Comparison of ENCODE assay signal across 8 mouse cellular contexts in genomic region chr19:5846557-5847305, GRCm38 (mm10). TPM values are rescaled to one million over a fixed set of nuclear protein-coding genes. Genes with fewer than 3 reads are reported as not detected.
DNase-seq lines count a peak whose midpoint lies in the region; ATAC-seq and TF ChIP-seq lines count a peak whose summit lies in the region.

No protein-coding gene starts in this region.

- 2% methylated on average over 16 of the region's 16 CpGs for WGBS in forebrain, embryonic 13.5 days
- WGBS in heart, postnatal 0 days = under 1% methylated on average over 16 of the region's 16 CpGs
- 6% methylated on average over 16 of the region's 16 CpGs for WGBS in liver, embryonic 15.5 days (ENCODE audit: insufficient replicate concordance)
- WGBS in neural tube, embryonic 11.5 days = 5% methylated on average over 16 of the region's 16 CpGs
- WGBS in stomach, postnatal 0 days = 1% methylated on average over 16 of the region's 16 CpGs

- no peak for TF ChIP-seq CTCF in CH12.LX (conservative IDR thresholded peaks at IDR 0.05 in 1 of 2, IDR thresholded peaks at IDR 0.05 in 1 of 2; ENCODE audit: low read depth in 2 of 2, low read length in 2 of 2)
- TF ChIP-seq CTCF in heart, postnatal 0 days (IDR thresholded peaks at IDR 0.05; ENCODE audit: low read depth) = no peak
- no peak for TF ChIP-seq CTCF in stomach, postnatal 0 days (IDR thresholded peaks at IDR 0.05; ENCODE audit: low read depth)

- TF ChIP-seq EP300 in CH12.LX (IDR thresholded peaks at IDR 0.05; ENCODE audit: low read length) = peak; percentile 57
- peak; percentile 86 for TF ChIP-seq EP300 in heart, postnatal 0 days (IDR thresholded peaks at IDR 0.05; ENCODE audit: low read depth)
- TF ChIP-seq EP300 in stomach, postnatal 0 days (optimal IDR thresholded peaks at IDR 0.05) = peak; percentile 97

- in situ Hi-C loops in CH12.LX (cut with MboI; ENCODE audit: low pct_ligation_motif_present, low pct_unique_long_range_greater_than_20kb, low sequenced_read_pairs) = loop anchor here (5.0 kb wide), 1 partner anchor 54 kb away; no protein-coding TSS in a partner anchor

- peak; percentile 55; the same call in 1 of the 2 replicates for TF ChIP-seq POLR2A in CH12.LX (IDR thresholded peaks at IDR 0.05; ENCODE audit: low read depth, low read length)

- peaks cover 2 to 45% of the 10 kb centered on the region in 2 experiments; a peak in 3 of 4 replicates for H3K4me1 ChIP-seq in CH12.LX (ENCODE audit: control insufficient read depth in 1 of 2, insufficient read depth in 2 of 2)
- peaks cover 88% of the 10 kb centered on the region for H3K4me1 ChIP-seq in forebrain, embryonic 13.5 days
- H3K4me1 ChIP-seq in heart, postnatal 0 days (ENCODE audit: control insufficient read depth, insufficient read depth) = peaks cover 78% of the 10 kb centered on the region
- peaks cover 98% of the 10 kb centered on the region for H3K4me1 ChIP-seq in liver, embryonic 15.5 days (replicated peaks)
- peaks cover 58% of the 10 kb centered on the region for H3K4me1 ChIP-seq in neural tube, embryonic 11.5 days (ENCODE audit: control insufficient read depth, insufficient read depth, low read length)
- H3K4me1 ChIP-seq in stomach, postnatal 0 days (replicated peaks; ENCODE audit: control insufficient read depth, insufficient read depth) = peaks cover 22% of the 10 kb centered on the region

- peaks cover 14 to 25% of the 10 kb centered on the region in 2 experiments for H3K36me3 ChIP-seq in CH12.LX (replicated peaks in 1 of 2; ENCODE audit: control insufficient read depth in 1 of 2, insufficient read depth in 1 of 2, low read length in 1 of 2)
- H3K36me3 ChIP-seq in forebrain, embryonic 13.5 days (ENCODE audit: poor library complexity, severe bottlenecking) = 0 out of 2 replicates have a peak, but pooled peaks cover 3% of the 10 kb centered on the region
- no peaks in the 10 kb centered on the region; the same call in 1 of the 2 replicates for H3K36me3 ChIP-seq in heart, postnatal 0 days (replicated peaks; ENCODE audit: control insufficient read depth, insufficient read depth, low read length)
- peaks cover 11% of the 10 kb centered on the region; the same call in 1 of the 2 replicates for H3K36me3 ChIP-seq in liver, embryonic 15.5 days (replicated peaks)
- H3K36me3 ChIP-seq in neural tube, embryonic 11.5 days (ENCODE audit: control insufficient read depth, insufficient read depth, low read length) = no peaks in the 10 kb centered on the region
- peaks cover 2% of the 10 kb centered on the region; the same call in 1 of the 2 replicates for H3K36me3 ChIP-seq in stomach, postnatal 0 days (ENCODE audit: control insufficient read depth, insufficient read depth, low read length)

- H3K27ac ChIP-seq in CH12.LX (ENCODE audit: insufficient read depth, low read depth) = peak overlapping the region; percentile 96
- H3K27ac ChIP-seq in forebrain, embryonic 13.5 days = peak overlapping the region; percentile 99
- peak overlapping the region; percentile 99 for H3K27ac ChIP-seq in heart, postnatal 0 days (ENCODE audit: low read depth)
- H3K27ac ChIP-seq in liver, embryonic 15.5 days (replicated peaks) = peak overlapping the region; percentile 97
- H3K27ac ChIP-seq in neural tube, embryonic 11.5 days (ENCODE audit: low read depth, low read length) = peak overlapping the region; percentile 93
- peak overlapping the region; percentile 100 for H3K27ac ChIP-seq in stomach, postnatal 0 days (replicated peaks)

- peak overlapping the region; percentile 35 to 59 (median 49) for H3K4me3 ChIP-seq in CH12.LX (replicated peaks in 1 of 3; ENCODE audit: low read depth in 2 of 3, low read length in 2 of 3, poor library complexity in 1 of 3)
- peak overlapping the region; percentile 32 for H3K4me3 ChIP-seq in forebrain, embryonic 13.5 days
- peak overlapping the region; percentile 47 for H3K4me3 ChIP-seq in heart, postnatal 0 days (ENCODE audit: low read depth, low read length)
- H3K4me3 ChIP-seq in liver, embryonic 15.5 days (replicated peaks) = peak overlapping the region; percentile 64
- peak overlapping the region; percentile 24; the same call in 1 of the 2 replicates for H3K4me3 ChIP-seq in neural tube, embryonic 11.5 days (ENCODE audit: low read depth, low read length)
- H3K4me3 ChIP-seq in stomach, postnatal 0 days (ENCODE audit: low read depth, low read length) = peak overlapping the region; percentile 35

- peak overlapping the region; percentile 89 for H3K9ac ChIP-seq in CH12.LX (ENCODE audit: insufficient read depth, low read depth)
- peak overlapping the region; percentile 69 for H3K9ac ChIP-seq in forebrain, embryonic 13.5 days
- H3K9ac ChIP-seq in heart, postnatal 0 days (replicated peaks; ENCODE audit: low read depth, low read length) = peak overlapping the region; percentile 65
- H3K9ac ChIP-seq in liver, embryonic 15.5 days = peak overlapping the region; percentile 65
- H3K9ac ChIP-seq in neural tube, embryonic 11.5 days (ENCODE audit: low read length) = peak overlapping the region; percentile 61
- H3K9ac ChIP-seq in stomach, postnatal 0 days (ENCODE audit: low read length) = peak overlapping the region; percentile 75

- H3K4me2 ChIP-seq in CH12.LX (ENCODE audit: insufficient read depth, low read depth, poor library complexity, severe bottlenecking) = peak overlapping the region; percentile 59
- H3K4me2 ChIP-seq in forebrain, embryonic 13.5 days = peak overlapping the region; percentile 68
- H3K4me2 ChIP-seq in heart, postnatal 0 days (ENCODE audit: low read depth, low read length) = peak overlapping the region; percentile 60
- H3K4me2 ChIP-seq in liver, embryonic 15.5 days = peak overlapping the region; percentile 82
- H3K4me2 ChIP-seq in neural tube, embryonic 11.5 days (ENCODE audit: low read depth) = peak overlapping the region; percentile 58
- peak overlapping the region; percentile 79 for H3K4me2 ChIP-seq in stomach, postnatal 0 days (replicated peaks; ENCODE audit: low read depth)

- ATAC-seq in forebrain, embryonic 13.5 days = peak; percentile 84
- peak; percentile 77 for ATAC-seq in heart, postnatal 0 days (ENCODE audit: insufficient read depth, low read depth)
- ATAC-seq in liver, embryonic 15.5 days (ENCODE audit: insufficient read depth) = peak; percentile 34
- ATAC-seq in neural tube, embryonic 11.5 days (ENCODE audit: insufficient read depth, low FRiP score, low TSS enrichment) = peak; percentile 75
- peak; percentile 79 for ATAC-seq in stomach, postnatal 0 days (ENCODE audit: low FRiP score, low TSS enrichment)

- DNase-seq in CH12.LX (ENCODE audit: extremely low read depth) = peak; percentile 86
- DNase-seq in c-Kit-positive CD71-positive TER-119-negative erythroid progenitor cells, embryonic 14.5 days (ENCODE audit: low read depth) = peak; percentile 84
- DNase-seq in heart, postnatal 0 days (ENCODE audit: low spot score) = peak; percentile 99
- DNase-seq in kidney, postnatal 4 days = peak; percentile 84 to 91
- peak; percentile 87 for DNase-seq in neural tube, embryonic 11.5 days (ENCODE audit: low spot score)
- peak; percentile 97 for DNase-seq in stomach, postnatal 0 days (ENCODE audit: low spot score)

- H3K79me2 ChIP-seq in CH12.LX (replicated peaks; ENCODE audit: control insufficient read depth, extremely low read depth, insufficient read depth, poor library complexity, severe bottlenecking) = peaks cover 39% of the 10 kb centered on the region

- H3K27me3 ChIP-seq in CH12.LX (replicated peaks) = no peaks in the 10 kb centered on the region
- H3K27me3 ChIP-seq in forebrain, embryonic 13.5 days = no peaks in the 10 kb centered on the region
- H3K27me3 ChIP-seq in heart, postnatal 0 days (ENCODE audit: control insufficient read depth, insufficient read depth, low read length) = no peaks in the 10 kb centered on the region
- H3K27me3 ChIP-seq in liver, embryonic 15.5 days = no peaks in the 10 kb centered on the region
- H3K27me3 ChIP-seq in neural tube, embryonic 11.5 days (ENCODE audit: control insufficient read depth, insufficient read depth, low read length) = no peaks in the 10 kb centered on the region
- no peaks in the 10 kb centered on the region for H3K27me3 ChIP-seq in stomach, postnatal 0 days (ENCODE audit: control insufficient read depth, insufficient read depth, low read length)

- no peak for TF ChIP-seq RAD21 in CH12.LX (IDR thresholded peaks at IDR 0.05; ENCODE audit: low read depth, low read length)

- no peaks in the 10 kb centered on the region for H3K9me3 ChIP-seq in CH12.LX (replicated peaks; ENCODE audit: low read length)
- H3K9me3 ChIP-seq in forebrain, embryonic 13.5 days (replicated peaks) = no peaks in the 10 kb centered on the region
- H3K9me3 ChIP-seq in heart, postnatal 0 days (replicated peaks; ENCODE audit: control insufficient read depth, low read length) = no peaks in the 10 kb centered on the region
- no peaks in the 10 kb centered on the region for H3K9me3 ChIP-seq in liver, embryonic 15.5 days (replicated peaks)
- H3K9me3 ChIP-seq in neural tube, embryonic 11.5 days (ENCODE audit: control insufficient read depth, low read length) = no peaks in the 10 kb centered on the region
- H3K9me3 ChIP-seq in stomach, postnatal 0 days (ENCODE audit: control insufficient read depth, low read length) = no peaks in the 10 kb centered on the region

- dilution Hi-C loops in CH12.LX (cut with MboI; ENCODE audit: extremely low pct_ligation_motif_present, extremely low pct_unique_long_range_greater_than_20kb, low sequenced_read_pairs) = no loop called here

RNA-seq across cellular contexts. Expression of gene Frmd8, which starts 28.3 kb away (rescaled TPM):
- total RNA-seq in CH12.LX (2012; rRNA removed) = 29.0 and 30.7 TPM in 2 replicates
- 13.5 and 15.5 TPM in 2 replicates for total RNA-seq in CH12.LX (2014; rRNA removed)
- 25.2 and 25.4 TPM in 2 replicates for polyA plus RNA-seq in CH12.LX (2012; ENCODE audit: insufficient read length, low read depth)
- 21.7 and 26.2 TPM in 2 replicates for polyA plus RNA-seq in forebrain, embryonic 13.5 days (2015; fragmentation: Nextera tagmentation; extraction: Ambion mirVana)
- 29.1 and 53.8 TPM in 2 replicates for total RNA-seq in heart, postnatal 0 days (2014; rRNA removed; ENCODE audit: low replicate concordance)
- polyA plus RNA-seq in heart, postnatal 0 days (2015; fragmentation: Nextera tagmentation; extraction: Ambion mirVana) = 12.8 and 14.9 TPM in 2 replicates
- polyA plus RNA-seq in liver, embryonic 15.5 days (2015; fragmentation: Nextera tagmentation; extraction: Ambion mirVana) = 12.9 and 13.1 TPM in 2 replicates
- 19.9 and 20.7 TPM in 2 replicates for polyA plus RNA-seq in neural tube, embryonic 11.5 days (2014; fragmentation: Nextera tagmentation; extraction: Ambion mirVana)
- polyA plus RNA-seq in stomach, postnatal 0 days (2015; fragmentation: Nextera tagmentation; extraction: Ambion mirVana) = 13.8 and 18.8 TPM in 2 replicates

RNA-seq across cellular contexts. Expression of gene Slc25a45, which starts 30.9 kb away (rescaled TPM):
- 20.6 and 23.1 TPM in 2 replicates for total RNA-seq in CH12.LX (2012; rRNA removed)
- total RNA-seq in CH12.LX (2014; rRNA removed) = 27.6 and 33.0 TPM in 2 replicates
- 20.8 and 22.7 TPM in 2 replicates for polyA plus RNA-seq in CH12.LX (2012; ENCODE audit: insufficient read length, low read depth)
- polyA plus RNA-seq in forebrain, embryonic 13.5 days (2015; fragmentation: Nextera tagmentation; extraction: Ambion mirVana) = 1.2 and 1.4 TPM in 2 replicates
- 3.1 and 4.8 TPM in 2 replicates for total RNA-seq in heart, postnatal 0 days (2014; rRNA removed; ENCODE audit: low replicate concordance)
- polyA plus RNA-seq in heart, postnatal 0 days (2015; fragmentation: Nextera tagmentation; extraction: Ambion mirVana) = 2.8 and 2.9 TPM in 2 replicates
- 7.1 and 7.9 TPM in 2 replicates for polyA plus RNA-seq in liver, embryonic 15.5 days (2015; fragmentation: Nextera tagmentation; extraction: Ambion mirVana)
- polyA plus RNA-seq in neural tube, embryonic 11.5 days (2014; fragmentation: Nextera tagmentation; extraction: Ambion mirVana) = 0.74 and 1.7 TPM in 2 replicates
- 2.9 and 3.2 TPM in 2 replicates for polyA plus RNA-seq in stomach, postnatal 0 days (2015; fragmentation: Nextera tagmentation; extraction: Ambion mirVana)

RNA-seq across cellular contexts. Expression of gene Tigd3, which starts 47.2 kb away (rescaled TPM):
- total RNA-seq in CH12.LX (2012; rRNA removed) = 1.6 and 2.1 TPM in 2 replicates
- 0.62 and 0.67 TPM in 2 replicates for total RNA-seq in CH12.LX (2014; rRNA removed)
- polyA plus RNA-seq in CH12.LX (2012; ENCODE audit: insufficient read length, low read depth) = 1.2 and 1.4 TPM in 2 replicates
- 13.1 and 15.5 TPM in 2 replicates for polyA plus RNA-seq in forebrain, embryonic 13.5 days (2015; fragmentation: Nextera tagmentation; extraction: Ambion mirVana)
- total RNA-seq in heart, postnatal 0 days (2014; rRNA removed; ENCODE audit: low replicate concordance) = 0.81 and 3.3 TPM in 2 replicates
- 0.85 and 0.91 TPM in 2 replicates for polyA plus RNA-seq in heart, postnatal 0 days (2015; fragmentation: Nextera tagmentation; extraction: Ambion mirVana)
- polyA plus RNA-seq in liver, embryonic 15.5 days (2015; fragmentation: Nextera tagmentation; extraction: Ambion mirVana) = 2.8 and 2.9 TPM in 2 replicates
- 5.7 and 6.6 TPM in 2 replicates for polyA plus RNA-seq in neural tube, embryonic 11.5 days (2014; fragmentation: Nextera tagmentation; extraction: Ambion mirVana)
- polyA plus RNA-seq in stomach, postnatal 0 days (2015; fragmentation: Nextera tagmentation; extraction: Ambion mirVana) = 0.77 and 1.0 TPM in 2 replicates

Comparison
In these comparisons a context has a peak if more than half of its experiments do, and no peak if none do; other contexts are left out.
1. Peak in every context shown above with its lines: DNase-seq, ATAC-seq, H3K4me3 ChIP-seq and H3K27ac ChIP-seq.
2. ATAC-seq: peak in every context shown above with its lines; median percentile 84 in forebrain, embryonic 13.5 days; 79 in stomach, postnatal 0 days; 77 in heart, postnatal 0 days; 75 in neural tube, embryonic 11.5 days; 34 in liver, embryonic 15.5 days.